In genomic region chr5:97125459-97125970, GRCm38 (mm10) we compare ENCODE assay signal across 13 mouse cellular contexts. TPM values are rescaled to one million over a fixed set of nuclear protein-coding genes. Genes with fewer than 3 reads are reported as not detected.
A peak's percentile ranks its signal among the peaks of the same experiment; 100 is the strongest.
DNase-seq lines count a peak whose midpoint lies in the region; ATAC-seq and TF ChIP-seq lines count a peak whose summit lies in the region.
"Had no signal": no experiment of that assay in that cellular context is flagged by ENCODE, and none has a peak within 500 bp of the region (broad histone marks: within the 10 kb centered on the region; RNA-seq: fewer than 3 reads in every experiment).

No protein-coding gene starts in this region.

- H3K27me3 ChIP-seq in hindbrain, embryonic 13.5 days, result peaks cover 17% of the 10 kb centered on the region
- H3K27me3 ChIP-seq in hindbrain, embryonic 11.5 days (ENCODE audit: control insufficient read depth, insufficient read depth, low read length), result no peaks in the 10 kb centered on the region
- H3K27me3 ChIP-seq in lung, postnatal 0 days (replicated peaks; ENCODE audit: insufficient read depth, low read length), result no peaks in the 10 kb centered on the region
- peaks cover 13% of the 10 kb centered on the region; the same call in 1 of the 2 replicates for H3K27me3 ChIP-seq in limb, embryonic 13.5 days
- H3K27me3 ChIP-seq: intestine, embryonic 15.5 days; liver, embryonic 15.5 days had no signal

- no peak for DNase-seq in hindbrain, embryonic 11.5 days (ENCODE audit: low spot score)
- no peak for DNase-seq in lung, postnatal 0 days (ENCODE audit: low spot score)
- DNase-seq in lung, postnatal 36 days, result no peak
- DNase-seq in NIH3T3 (ENCODE audit: low read depth), result peak; percentile 70
- no peak for DNase-seq in adrenal gland, postnatal 14 days
- DNase-seq: adrenal gland, adult 2 months; thymus, adult 18-20 months had no signal

- no peak for TF ChIP-seq EP300 in lung, postnatal 0 days (IDR thresholded peaks at IDR 0.05)

- no peak overlapping the region for H3K27ac ChIP-seq in hindbrain, embryonic 13.5 days
- H3K27ac ChIP-seq in hindbrain, embryonic 11.5 days (ENCODE audit: low read depth, low read length), result no peak overlapping the region
- no peak overlapping the region for H3K27ac ChIP-seq in lung, postnatal 0 days (ENCODE audit: low read length)
- H3K27ac ChIP-seq in limb, embryonic 13.5 days, result no peak overlapping the region
- H3K27ac ChIP-seq: intestine, embryonic 15.5 days; liver, embryonic 15.5 days; neural tube, embryonic 13.5 days had no signal

- 72% methylated on average over 10 of the region's 10 CpGs for WGBS in hindbrain, embryonic 13.5 days
- WGBS in hindbrain, embryonic 11.5 days, result 72% methylated on average over 10 of the region's 10 CpGs
- WGBS in lung, postnatal 0 days, result 44% methylated on average over 10 of the region's 10 CpGs
- 66% methylated on average over 10 of the region's 10 CpGs for WGBS in limb, embryonic 13.5 days

- H3K4me3 ChIP-seq in hindbrain, embryonic 13.5 days, result no peak overlapping the region
- H3K4me3 ChIP-seq in hindbrain, embryonic 11.5 days (ENCODE audit: low read depth, low read length), result no peak overlapping the region
- no peak overlapping the region for H3K4me3 ChIP-seq in lung, postnatal 0 days (ENCODE audit: low read depth, low read length)
- H3K4me3 ChIP-seq in limb, embryonic 13.5 days, result no peak overlapping the region
- H3K4me3 ChIP-seq: intestine, embryonic 15.5 days; liver, embryonic 15.5 days; neural tube, embryonic 13.5 days had no signal

- H3K9me3 ChIP-seq in hindbrain, embryonic 13.5 days, result no peaks in the 10 kb centered on the region
- H3K9me3 ChIP-seq in hindbrain, embryonic 11.5 days (ENCODE audit: control insufficient read depth, low read length), result no peaks in the 10 kb centered on the region
- H3K9me3 ChIP-seq in lung, postnatal 0 days (ENCODE audit: low read length), result no peaks in the 10 kb centered on the region
- H3K9me3 ChIP-seq in limb, embryonic 13.5 days, result no peaks in the 10 kb centered on the region
- H3K9me3 ChIP-seq: intestine, embryonic 15.5 days; liver, embryonic 15.5 days; neural tube, embryonic 13.5 days had no signal

- ATAC-seq in hindbrain, embryonic 13.5 days (ENCODE audit: low FRiP score), result 0 out of 2 replicates have a peak, but pooled peaks have one; percentile 28
- no peak for ATAC-seq in hindbrain, embryonic 11.5 days (ENCODE audit: low FRiP score)
- ATAC-seq in lung, postnatal 0 days, result peak; percentile 4; the same call in 1 of the 2 replicates
- ATAC-seq in limb, embryonic 13.5 days (ENCODE audit: low FRiP score, low read depth), result peak; percentile 28; the same call in 1 of the 2 replicates
- no peak for ATAC-seq in erythroblast, adult 5-6 weeks (replicated peaks; ENCODE audit: low FRiP score, poor library complexity, severe bottlenecking)

- no peaks in the 10 kb centered on the region for H3K4me1 ChIP-seq in hindbrain, embryonic 13.5 days (replicated peaks)
- H3K4me1 ChIP-seq in hindbrain, embryonic 11.5 days (replicated peaks; ENCODE audit: control insufficient read depth, insufficient read depth, low read length), result no peaks in the 10 kb centered on the region
- H3K4me1 ChIP-seq in lung, postnatal 0 days (ENCODE audit: insufficient read depth, low read depth, low read length), result no peaks in the 10 kb centered on the region
- H3K4me1 ChIP-seq in limb, embryonic 13.5 days, result 0 out of 2 replicates have a peak, but pooled peaks cover 5% of the 10 kb centered on the region
- H3K4me1 ChIP-seq: intestine, embryonic 15.5 days; liver, embryonic 15.5 days; neural tube, embryonic 13.5 days had no signal

- TF ChIP-seq CTCF in lung, postnatal 0 days (IDR thresholded peaks at IDR 0.05), result no peak

- no peak overlapping the region for H3K4me2 ChIP-seq in hindbrain, embryonic 13.5 days
- no peak overlapping the region for H3K4me2 ChIP-seq in hindbrain, embryonic 11.5 days (replicated peaks; ENCODE audit: low read depth, low read length)
- peak overlapping the region; percentile 19 for H3K4me2 ChIP-seq in lung, postnatal 0 days (replicated peaks; ENCODE audit: low read depth, low read length)
- no peak overlapping the region for H3K4me2 ChIP-seq in limb, embryonic 13.5 days (replicated peaks)
- H3K4me2 ChIP-seq: intestine, embryonic 15.5 days; liver, embryonic 15.5 days; neural tube, embryonic 13.5 days had no signal

- no peaks in the 10 kb centered on the region for H3K36me3 ChIP-seq in hindbrain, embryonic 13.5 days
- no peaks in the 10 kb centered on the region for H3K36me3 ChIP-seq in hindbrain, embryonic 11.5 days (ENCODE audit: control insufficient read depth, insufficient read depth, low read length)
- H3K36me3 ChIP-seq in lung, postnatal 0 days (ENCODE audit: insufficient read depth, low read length), result no peaks in the 10 kb centered on the region
- no peaks in the 10 kb centered on the region for H3K36me3 ChIP-seq in limb, embryonic 13.5 days
- H3K36me3 ChIP-seq: intestine, embryonic 15.5 days; liver, embryonic 15.5 days; neural tube, embryonic 13.5 days had no signal

- H3K9ac ChIP-seq in hindbrain, embryonic 13.5 days, result no peak overlapping the region
- no peak overlapping the region for H3K9ac ChIP-seq in hindbrain, embryonic 11.5 days (ENCODE audit: low read depth, low read length)
- H3K9ac ChIP-seq in lung, postnatal 0 days (replicated peaks; ENCODE audit: low read depth), result no peak overlapping the region
- no peak overlapping the region for H3K9ac ChIP-seq in limb, embryonic 13.5 days
- H3K9ac ChIP-seq: intestine, embryonic 15.5 days; liver, embryonic 15.5 days; neural tube, embryonic 13.5 days had no signal

RNA-seq across cellular contexts. Expression of gene Paqr3, which starts 14.1 kb away (rescaled TPM):
- polyA plus RNA-seq in hindbrain, embryonic 13.5 days (2015; fragmentation: Nextera tagmentation; extraction: Ambion mirVana), result 20.9 and 22.5 TPM in 2 replicates
- 12.7 and 14.9 TPM in 2 replicates for polyA plus RNA-seq in hindbrain, embryonic 11.5 days (2014; fragmentation: Nextera tagmentation; extraction: Ambion mirVana)
- 1.2 and 1.4 TPM in 2 replicates for polyA plus RNA-seq in lung, postnatal 0 days (2015; fragmentation: Nextera tagmentation; extraction: Ambion mirVana)
- 5.9 and 6.0 TPM in 2 replicates for polyA plus RNA-seq in limb, embryonic 13.5 days (2015; fragmentation: Nextera tagmentation; extraction: Ambion mirVana)
- total RNA-seq in erythroblast, adult 5-6 weeks (2015; ENCODE audit: low replicate concordance), result 3.7 and 5.0 TPM in 2 replicates
- 3.6 and 5.6 TPM in 2 replicates for total RNA-seq in erythroblast, adult 5-6 weeks (2017; ENCODE audit: low replicate concordance)
- total RNA-seq in adrenal gland, postnatal 14 days (2021), result 3.1 and 4.1 TPM in 2 replicates

Comparison
In these comparisons a context has a peak if more than half of its experiments do, and no peak if none do; other contexts are left out.
1. ATAC-seq: peak in hindbrain, embryonic 13.5 days (single experiment), lung, postnatal 0 days (single experiment) and limb, embryonic 13.5 days (single experiment); none in hindbrain, embryonic 11.5 days (single experiment) and erythroblast, adult 5-6 weeks (single experiment).